Mouse (Mus musculus): ENCODE measurements around the gene Vezt.

Gene Vezt

DNA sequence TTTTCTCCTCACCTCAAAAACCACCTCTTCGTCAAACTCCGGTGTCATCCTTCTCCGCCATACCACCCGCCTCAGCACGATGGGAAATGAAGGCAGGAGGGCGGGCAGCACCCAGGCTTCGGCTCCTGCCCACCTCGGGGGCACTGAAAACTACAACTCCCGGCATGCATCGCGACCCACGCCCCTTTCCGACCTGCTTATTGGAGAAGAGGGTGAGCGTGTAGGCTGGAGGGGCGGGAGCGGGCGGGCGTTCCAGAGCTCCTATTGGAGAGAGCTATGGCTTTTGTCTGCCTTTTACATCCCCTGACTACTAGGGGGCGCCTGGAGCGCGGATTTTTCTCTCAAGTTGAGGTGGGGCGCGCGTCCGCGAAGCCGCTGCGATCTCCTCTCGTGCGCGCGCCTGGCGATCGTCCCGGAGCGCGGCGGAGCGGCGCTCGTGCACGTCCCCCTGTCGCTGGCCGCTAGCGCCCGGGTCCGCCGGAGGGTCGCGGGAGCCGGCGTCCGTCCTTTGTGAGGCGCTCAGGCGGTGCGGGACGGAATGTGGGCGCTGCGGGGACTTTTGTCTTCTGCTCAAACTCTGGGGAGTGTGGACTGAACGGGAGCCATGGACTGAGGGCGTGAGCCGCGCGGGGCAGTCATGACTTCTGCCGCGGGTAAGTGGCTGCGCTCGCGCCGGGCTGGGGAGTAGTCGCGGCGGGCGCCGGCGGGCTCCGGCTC is at the start of gene Vezt, which contains the start of gene Fgd6:
TSS of gene Vezt (minus strand) at position 160 of the 717 bp plus-strand sequence.
TSS of gene Fgd6 (plus strand) at position 344 of the 717 bp plus-strand sequence.
- DNase-seq (ENCODE audit: low spot score) = peak; percentile 99

DNA sequence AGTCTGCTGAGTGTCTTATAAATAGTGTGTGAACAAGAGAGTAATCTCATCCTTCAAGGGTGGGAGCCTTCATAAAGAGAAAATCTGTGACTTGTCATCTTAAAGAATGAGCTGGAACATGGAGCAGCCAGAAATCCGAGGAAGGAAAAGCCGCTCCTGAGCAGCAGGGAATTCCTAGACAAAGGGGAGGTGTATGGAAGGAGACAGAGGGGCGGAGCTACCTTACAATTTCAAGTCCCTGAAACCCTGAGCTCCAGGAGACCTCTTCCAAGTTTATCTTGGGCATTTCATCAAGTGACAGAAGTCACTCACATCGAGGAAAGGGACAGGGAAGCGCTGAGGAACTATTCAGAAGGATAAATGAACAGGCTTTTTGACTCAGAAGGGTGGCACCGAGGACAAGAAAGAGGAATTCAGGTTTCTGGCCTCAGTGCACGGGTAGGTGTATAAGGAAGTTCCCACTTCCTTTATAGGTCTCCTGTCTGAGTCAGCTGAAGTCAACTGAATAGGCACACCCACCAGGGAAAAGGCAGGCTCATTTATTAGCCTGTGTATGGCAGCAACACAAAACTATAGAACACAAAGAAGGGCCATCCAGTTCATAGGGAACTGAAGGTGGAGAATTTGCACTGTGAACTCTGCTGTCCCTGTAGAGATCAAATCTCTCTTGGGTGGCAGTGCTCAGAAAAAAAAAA is 46.6 kb upstream of the Vezt start:
- DNase-seq (ENCODE audit: low spot score) = no peak

DNA sequence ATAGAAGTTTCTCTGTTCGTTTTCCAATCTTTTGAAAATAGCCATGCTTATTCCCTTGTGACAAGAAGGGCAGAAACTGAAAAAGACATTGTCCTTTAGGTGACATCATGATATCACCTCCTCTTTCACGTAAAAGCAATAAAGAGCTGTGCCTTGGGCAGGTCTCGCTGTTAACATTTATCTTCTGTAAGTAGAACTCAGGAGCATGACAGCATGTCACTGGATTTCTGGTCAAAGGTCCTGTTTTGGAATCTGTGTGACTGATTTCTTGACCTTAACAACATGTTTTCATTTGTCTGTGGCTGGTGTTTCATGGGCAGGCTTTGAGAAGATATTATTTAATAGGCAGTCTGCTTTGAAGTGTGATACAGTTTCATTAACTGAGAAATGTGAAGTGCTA is 45.1 kb upstream of the Vezt start:
- DNase-seq (ENCODE audit: low spot score) = no peak

DNA sequence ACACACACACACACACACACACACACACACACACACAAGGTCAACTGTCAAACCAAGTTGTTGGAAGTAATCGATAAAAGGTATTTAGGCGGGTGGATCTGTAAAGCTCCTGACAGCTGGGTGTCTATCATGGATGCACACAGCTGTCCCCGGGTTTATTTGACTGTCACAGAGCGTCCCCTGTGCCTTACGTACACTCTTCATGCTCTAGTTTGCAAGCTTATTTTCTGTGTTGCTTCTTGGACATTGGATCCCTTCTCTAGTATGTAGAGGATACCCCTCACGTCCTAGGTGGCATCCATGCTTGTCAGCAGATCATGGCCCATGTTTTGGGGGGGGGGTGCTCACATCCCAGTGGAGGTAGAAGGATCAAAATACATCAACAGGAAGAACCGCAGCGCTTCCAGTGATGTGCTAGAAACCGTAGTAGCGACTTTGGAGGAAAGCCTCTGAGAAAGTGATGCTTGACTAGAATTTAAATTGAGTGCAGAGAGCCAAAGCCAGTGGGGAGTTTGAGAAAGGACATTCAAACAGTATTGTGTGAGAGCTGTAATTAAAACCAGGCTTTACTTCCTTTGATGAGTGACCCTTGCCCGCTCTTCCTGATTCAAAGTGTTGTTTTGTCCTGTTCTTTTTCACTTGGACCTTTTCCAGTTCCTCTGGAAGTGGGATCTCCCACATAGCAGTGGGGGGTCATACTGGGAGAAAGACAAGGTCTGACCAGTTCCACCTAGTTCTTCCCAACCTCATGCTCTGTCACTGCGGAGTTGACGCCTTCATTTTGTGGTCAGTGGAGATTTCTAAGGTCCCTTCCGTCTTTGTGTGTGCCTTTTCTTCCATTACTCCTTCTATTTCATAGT is 41.6 kb upstream of the Vezt start:
- DNase-seq (ENCODE audit: low spot score) = no peak

DNA sequence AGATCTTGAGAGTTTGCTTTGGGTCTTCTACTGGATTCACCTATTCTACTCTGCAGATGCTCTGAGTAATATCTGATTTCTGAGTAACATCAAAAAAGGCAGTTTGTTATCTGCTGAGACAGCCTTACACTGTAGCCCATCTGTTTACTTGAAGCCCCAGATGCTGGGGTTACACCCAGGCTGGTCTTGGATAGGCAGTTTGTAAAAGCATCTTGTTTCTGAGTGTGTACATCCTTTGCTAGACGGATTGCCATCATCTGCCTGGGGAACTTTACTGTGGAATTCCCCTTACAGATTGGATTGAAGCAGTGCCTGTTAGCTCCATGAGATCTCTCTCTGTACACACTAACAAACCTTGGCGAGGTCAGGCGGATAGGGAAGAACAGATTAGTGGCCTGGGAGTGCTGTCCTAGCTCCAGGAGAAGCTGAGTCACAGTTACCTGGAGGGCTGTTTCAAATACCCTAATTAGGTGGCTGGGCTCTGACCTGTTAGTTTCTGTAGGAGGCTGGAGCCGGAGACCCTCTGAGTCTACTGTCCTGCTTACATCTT is 37.4 kb upstream of the Vezt start:
- DNase-seq (ENCODE audit: low spot score) = no peak

DNA sequence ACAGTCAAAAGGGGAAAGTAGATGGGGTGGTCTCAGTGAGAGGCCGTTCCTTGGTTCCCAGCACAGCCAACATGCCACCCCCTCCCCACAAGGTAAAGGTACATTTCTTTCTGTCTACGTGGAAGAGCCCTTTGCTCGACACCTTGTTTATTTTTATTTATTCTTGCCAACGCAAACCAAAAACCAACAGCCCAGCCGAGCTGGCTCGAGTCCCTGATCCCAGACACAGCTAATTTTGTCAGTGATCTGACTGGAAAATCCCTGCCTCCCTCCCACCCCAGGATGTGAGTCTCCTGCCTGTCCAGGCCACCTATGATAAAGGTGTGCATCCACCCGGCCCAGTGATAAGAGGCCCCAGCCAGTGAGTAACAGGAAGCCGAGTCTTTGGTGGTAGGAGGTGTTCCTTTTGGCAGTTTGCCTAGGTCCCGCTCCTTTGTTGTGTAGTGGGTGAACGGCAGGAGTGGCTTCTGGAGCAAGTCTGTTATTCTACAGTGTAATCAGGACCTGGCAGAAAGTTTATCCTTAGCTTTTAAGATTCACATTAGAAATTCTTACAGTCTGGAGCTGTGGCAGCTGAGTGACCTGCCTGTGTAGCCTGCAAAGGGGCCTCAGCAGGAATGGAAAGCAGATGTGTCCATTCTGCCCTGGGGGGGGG is 36.8 kb upstream of the Vezt start:
- no peak for DNase-seq (ENCODE audit: low spot score)

DNA sequence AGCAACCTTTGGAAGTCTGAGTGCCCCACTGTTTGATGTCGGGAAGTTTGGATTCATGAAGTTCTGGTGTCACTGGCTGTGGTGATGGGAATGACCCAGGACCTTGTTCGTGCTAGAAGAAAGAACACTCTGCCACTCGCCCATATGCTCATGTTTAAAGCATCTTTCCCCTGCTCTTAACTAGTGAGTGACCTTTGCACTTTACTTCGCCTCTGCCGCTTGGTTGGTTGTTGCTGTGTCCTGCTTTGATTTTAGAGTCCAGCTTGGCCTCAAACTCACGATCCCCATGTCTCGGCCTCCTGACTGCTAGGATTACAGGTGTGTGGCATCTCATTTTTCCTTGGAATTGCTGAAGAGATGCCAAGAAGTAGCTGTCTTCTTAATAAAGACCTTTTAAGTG is 36.0 kb upstream of the Vezt start:
- DNase-seq (ENCODE audit: low spot score) = no peak

DNA sequence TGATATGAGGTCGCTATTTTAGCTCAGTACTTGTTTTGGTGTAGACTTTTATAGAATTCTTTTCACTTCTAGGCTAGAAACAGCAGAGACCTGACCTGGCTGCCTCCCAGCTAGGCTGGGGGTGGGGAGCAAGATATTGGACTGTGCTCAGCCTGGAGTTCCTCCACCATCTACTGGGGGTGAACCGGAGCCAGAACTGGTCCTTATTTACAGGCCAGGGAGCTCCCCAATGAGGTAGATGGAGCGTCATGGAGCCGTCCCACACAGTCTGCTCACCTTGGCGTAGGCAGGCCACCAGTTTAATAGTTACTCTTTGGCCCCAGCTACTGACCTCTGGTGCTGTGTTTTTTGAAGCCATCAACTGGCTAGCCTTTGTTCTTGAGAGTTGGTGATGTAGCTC is 33.1 kb upstream of the Vezt start:
- DNase-seq (ENCODE audit: low spot score) = no peak

DNA sequence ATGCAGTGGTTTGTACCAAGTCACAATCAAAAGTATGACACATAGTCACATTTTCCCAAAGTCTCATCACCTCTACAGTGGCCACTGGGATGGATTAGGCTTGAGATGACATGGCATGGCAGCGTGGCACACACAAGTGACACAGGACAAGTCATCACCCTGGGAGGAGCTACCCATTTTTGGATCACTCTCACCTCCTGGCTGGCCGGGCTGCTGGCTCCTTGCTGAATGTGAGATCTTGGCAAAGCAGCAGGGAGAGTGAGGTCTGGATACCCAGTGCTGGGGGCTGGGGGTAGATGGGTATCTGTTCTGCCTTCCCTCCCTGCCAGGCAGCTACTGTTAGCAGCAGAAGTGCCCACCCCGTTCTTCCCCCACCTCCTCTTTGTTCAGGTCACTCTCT is 31.3 kb upstream of the Vezt start:
- no peak for DNase-seq (ENCODE audit: low spot score)

DNA sequence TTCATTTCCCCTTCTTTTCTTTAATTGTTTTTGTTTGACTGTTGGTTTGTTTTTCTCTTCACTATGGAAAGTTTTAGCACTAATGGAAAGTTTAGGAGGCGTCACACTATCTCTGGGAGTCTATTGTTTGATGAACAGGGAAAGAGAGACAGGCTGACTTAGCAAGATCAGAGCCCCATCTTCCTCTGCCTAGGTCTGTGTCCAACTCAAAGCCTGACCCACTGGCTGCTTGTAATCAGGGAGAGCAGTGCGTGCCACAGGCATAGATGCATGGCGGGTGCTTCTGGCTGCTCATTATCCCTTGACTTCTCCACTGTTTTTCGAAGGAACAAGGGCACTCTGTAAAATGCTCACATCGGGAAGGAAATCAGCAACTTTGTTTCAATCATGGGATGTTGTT is 26.7 kb upstream of the Vezt start:
- DNase-seq (ENCODE audit: low spot score) = peak; percentile 46

DNA sequence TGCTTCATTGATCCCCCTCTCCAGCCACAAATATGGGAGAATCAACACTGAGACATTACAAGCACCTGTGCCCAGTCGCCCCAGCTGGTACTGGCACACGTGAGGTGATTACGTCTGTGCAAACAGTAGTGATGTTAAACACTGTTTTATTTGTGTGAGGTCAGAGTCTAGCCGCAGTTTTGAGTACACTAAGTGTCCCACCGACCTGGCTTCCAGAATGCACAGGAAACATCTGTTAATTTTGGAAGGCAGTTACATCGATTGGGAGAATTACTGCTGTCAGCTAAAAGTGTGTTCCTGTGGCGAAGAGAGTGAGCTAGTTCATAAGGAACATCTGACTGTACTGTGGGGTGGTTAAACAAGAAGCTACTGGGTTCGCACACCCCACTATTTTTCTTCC is 24.6 kb upstream of the Vezt start:
- no peak for DNase-seq (ENCODE audit: low spot score)

DNA sequence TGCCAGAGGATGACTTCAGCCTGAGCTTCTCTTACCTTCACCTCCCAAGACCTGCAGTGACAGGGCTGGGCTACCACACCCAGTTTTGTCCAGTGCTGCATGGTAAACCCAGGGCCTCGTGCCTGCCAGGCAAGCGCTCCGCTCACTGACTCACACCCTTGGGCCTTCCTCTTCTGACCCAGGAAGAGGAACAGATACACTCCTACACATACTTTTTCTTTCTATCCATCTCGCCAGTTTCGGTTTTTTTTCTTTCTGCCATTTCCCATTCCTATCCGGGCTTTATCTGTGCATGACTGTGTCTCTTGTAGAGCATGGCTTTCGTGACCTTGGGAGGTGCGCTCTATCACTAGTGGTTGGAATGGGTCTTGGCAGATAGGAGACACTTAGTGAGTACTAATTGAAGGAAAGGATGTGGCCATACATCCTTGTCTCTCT is 24.0 kb upstream of the Vezt start:
- DNase-seq (ENCODE audit: low spot score) = no peak

DNA sequence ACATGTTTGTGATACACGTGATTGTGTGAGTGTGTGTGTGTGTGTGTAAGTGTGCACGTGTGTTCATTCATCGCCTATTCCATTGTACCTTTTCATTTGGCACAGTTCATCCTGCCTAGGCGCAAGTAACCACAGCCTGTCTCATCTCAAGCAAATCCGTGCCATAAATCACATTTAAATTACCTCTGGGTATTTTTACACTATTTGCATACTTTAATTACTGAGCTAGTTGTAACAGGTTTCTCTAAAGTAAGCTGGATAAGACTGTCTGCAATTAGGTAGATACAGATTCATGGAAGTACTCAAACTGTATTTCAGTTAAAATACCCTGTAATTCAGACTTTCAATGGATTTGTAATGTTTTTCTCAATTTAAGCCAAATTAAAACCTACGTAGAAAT is 20.9 kb upstream of the Vezt start:
- no peak for DNase-seq (ENCODE audit: low spot score)

DNA sequence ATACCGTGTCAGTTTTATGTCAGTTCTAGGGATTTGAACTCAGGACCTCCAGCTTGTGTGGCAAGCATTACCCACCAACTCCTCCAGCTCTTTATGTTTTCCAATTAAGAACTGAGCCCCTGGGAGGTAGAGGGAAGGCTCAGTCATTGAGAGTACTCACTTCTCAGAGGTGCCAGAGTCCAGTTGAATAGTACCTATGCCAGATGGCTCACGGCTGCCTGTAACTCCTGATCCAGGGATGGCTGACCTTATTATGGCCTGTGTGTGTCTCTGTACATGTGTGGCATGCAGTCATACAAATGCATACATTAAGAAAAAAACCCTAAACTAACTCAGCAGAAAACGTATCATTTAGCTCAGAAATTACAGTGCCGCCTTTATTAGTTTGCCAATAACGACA is 15.1 kb upstream of the Vezt start:
- DNase-seq (ENCODE audit: low spot score) = no peak

DNA sequence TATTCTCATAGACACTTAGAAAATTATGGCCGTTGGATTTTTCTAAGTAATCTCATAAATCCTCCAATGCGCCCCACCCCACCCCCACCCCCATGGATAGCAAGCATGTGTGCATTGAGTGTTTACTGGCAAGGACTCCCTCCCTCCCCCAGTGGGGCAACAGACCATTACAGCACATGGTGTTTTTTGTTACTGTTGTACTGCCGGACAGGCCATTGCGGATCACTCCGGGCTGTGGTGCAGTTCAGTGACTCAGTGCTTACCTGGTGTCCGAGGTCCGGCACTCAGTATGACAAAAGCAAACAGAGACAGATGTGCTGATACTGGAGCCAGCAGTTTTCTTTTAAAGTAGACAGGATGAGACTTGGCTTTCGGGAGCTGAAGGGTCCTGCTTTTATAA is 13.5 kb upstream of the Vezt start:
- no peak for DNase-seq (ENCODE audit: low spot score)

DNA sequence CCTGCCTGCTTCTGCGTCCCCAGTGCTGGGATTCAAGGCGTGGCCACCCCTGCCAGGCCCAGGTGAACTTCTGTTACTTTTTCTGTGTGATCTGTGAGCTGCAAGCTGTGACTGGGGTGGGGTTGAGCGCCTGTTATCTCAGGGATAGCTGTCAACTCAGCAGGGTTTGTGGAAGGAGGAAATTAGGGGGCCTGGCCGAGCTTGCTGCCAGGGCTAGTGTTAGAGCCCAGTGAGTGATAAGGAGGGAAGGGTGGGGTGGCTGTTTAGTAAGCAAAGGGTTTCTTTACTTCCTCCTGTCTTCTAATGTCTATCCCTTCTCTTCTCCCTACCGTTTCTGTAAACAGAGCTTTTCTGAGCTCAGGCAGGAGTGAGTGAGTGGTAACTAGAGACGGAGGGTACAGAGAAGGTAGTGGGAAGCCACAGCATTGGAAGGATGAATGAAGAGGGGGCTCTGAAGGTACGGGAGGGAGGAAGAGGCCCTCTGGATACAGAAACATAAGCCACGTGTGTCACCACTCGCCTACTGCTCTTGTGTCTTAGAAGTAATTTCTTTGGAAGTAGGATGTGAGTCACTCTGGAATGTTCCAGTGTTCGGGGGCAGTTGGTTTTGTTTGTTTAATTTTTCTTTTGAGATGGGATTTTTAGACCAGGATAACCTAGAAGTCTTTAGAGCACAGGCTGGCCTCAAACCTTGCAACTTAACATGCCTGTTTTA is 12.4 kb upstream of the Vezt start:
- DNase-seq (ENCODE audit: low spot score) = no peak

DNA sequence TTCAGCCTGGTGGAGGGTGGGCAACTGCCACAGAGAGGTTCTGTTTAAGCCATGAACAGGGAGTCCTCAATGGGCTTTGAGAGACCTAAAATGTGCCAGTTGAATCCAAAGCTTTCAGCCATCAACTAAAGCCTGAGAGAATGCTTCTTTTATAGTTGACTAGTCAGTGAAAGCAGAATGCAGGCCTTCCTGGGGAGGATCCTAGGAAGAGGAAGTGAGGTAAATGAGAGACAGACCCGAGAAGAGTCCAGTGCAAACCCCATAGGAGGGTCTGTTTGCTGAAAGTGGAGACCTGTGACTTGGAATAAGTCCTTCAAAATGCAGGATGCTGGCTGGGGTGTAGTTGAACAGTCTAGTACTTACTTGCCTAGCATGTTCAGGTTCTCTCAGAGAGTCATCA is 11.4 kb upstream of the Vezt start:
- DNase-seq (ENCODE audit: low spot score) = no peak

DNA sequence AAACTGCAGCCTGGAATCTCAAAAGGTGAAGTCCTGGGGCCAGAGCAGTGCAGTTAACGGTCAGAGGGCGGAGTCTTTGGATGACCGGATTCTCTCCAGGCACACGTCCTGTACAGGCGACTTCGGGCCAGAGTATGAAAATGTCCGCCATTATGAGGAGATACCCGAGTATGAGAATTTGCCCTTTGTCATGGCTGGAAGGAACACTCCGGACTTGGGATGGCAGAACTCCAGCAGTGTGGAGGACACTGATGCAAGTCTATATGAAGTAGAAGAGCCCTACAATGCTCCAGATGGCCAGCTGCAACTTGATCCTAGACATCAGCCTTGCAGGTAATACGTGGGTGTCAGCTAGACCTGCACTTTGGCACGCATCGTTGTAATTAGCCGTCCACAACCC is 9.7 kb upstream of the Vezt start:
- DNase-seq (ENCODE audit: low spot score) = no peak

DNA sequence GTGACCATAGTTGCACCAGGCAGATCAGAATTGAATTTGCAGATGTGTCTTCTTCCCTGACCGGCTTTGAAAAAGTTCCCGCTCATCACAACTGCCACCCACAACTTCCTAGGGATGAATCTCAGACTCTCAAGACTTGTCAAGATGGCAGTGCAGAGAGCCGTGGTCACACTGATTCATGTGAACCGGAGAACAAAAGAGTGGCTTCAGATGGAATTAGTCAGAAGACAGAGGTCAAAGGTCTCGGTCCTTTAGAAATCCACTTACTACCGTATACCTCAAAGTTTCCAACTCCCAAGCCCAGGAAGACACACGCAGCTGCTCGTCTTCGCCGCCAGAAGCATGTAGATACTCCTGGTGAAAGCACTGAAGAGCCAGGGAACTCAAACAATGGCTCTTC is 8.3 kb upstream of the Vezt start:
- DNase-seq (ENCODE audit: low spot score) = no peak

DNA sequence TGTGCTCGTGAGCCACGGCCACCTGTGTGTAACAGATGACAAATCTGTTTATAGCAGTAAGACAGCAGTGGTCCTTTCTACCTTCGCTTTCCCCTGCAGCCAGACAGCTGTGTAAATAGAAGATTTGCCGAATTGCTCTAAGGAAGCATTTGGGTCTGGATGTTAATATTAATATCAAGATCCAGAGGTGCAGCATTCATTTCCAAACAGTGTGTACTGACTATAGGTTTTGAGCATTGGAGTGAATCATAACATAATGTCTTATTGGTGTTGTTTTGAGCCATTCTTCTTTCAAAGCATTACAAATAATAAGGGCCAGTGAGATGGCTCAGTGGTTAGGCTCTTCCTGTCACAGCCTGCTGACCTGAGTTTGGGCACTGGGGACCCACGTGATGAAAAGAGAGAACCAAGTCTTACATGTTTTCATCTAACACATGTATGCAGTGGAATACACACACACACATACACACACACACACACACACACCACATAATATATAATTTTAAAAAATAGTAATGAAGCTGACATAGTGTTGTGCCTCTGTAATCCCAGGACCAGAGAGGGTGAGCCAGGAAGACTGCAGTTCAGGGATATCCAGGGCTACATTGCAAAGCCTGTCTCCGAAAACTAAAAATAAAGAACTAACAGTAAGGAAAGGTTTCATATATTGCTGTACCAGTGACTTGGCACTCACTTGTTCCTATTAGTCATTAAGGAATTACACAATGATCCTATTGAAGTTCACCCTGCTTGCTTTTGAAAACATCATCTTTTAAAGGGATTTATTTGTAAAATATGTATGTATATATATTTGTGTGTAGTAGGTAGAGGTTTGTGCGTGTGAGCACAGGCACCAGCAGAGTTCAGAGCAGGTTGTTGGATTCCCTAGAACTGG is 3.0 kb upstream of the Vezt start:
- no peak for DNase-seq (ENCODE audit: low spot score)
